Mouse (Mus musculus): Measurements from ENCODE around the gene Pnkd.
A peak's percentile ranks its signal among the peaks of the same experiment; 100 is the strongest.

DNA sequence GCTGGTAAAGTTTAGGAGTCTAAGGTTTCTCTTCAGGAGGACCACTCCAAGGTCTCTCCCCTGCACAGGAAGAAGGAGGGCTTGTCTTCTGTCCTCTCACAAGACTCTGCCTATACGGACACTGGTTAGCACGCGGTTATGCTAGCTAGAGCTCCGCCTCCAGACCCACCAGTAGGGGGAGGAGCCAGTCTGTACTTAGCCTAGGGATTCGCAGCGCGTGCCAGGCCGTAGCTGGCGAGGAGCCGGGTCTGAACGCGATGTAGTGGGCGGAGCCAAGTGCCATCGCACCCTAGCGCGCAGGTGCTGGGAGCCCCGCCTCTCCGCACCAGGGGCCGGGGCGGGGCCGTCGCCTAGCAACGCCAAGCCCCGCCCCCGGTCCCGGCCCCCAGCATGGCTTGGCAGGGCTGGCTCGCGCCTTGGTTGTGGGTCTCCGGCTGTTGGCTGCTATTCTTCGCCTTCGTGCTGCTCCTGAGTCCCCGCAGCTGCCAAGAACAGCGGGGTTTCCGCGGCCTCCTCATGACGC lies 47.6 kb downstream of the Pnkd start:
- TF ChIP-seq CTCF (IDR thresholded peaks at IDR 0.05; ENCODE audit: insufficient read depth, low read length) (0 out of 2 replicates have a peak, but pooled peaks have one; percentile 13), POLR2A (IDR thresholded peaks at IDR 0.05; ENCODE audit: borderline replicate concordance, extremely low read depth, low read depth, low read length) (no peak)
